ENCODE assay signal across 8 mouse cellular contexts in the genomic region with DNA sequence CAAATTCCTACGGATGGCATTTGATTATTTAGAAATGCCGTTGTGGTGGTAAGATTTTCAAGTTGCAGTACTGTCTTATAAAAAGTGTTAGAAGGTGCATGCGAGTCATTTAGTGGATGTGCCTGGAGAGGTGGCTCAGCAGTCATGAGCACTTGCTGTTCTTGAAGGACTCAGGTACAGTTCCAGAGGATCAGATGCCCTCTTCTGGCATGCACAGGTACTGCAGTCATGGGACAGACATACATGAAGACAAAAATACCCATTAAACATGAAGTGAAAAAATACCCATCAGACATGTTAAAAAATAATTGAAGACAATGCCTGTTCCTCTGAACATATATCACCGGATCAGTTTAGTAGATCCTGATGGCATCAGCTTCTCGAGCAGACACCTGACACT. TPM values are rescaled to one million over a fixed set of nuclear protein-coding genes. Genes with fewer than 3 reads are reported as not detected.
A peak's percentile ranks its signal among the peaks of the same experiment; 100 is the strongest.
DNase-seq lines count a peak whose midpoint lies in the region; ATAC-seq and TF ChIP-seq lines count a peak whose summit lies in the region.

No protein-coding gene starts in this region.

- ATAC-seq in forebrain, postnatal 0 days: no peak
- ATAC-seq in forebrain, embryonic 12.5 days (ENCODE audit: low FRiP score): no peak
- no peak for ATAC-seq in kidney, postnatal 0 days (replicated peaks; ENCODE audit: low FRiP score, low read depth)
- ATAC-seq in megakaryocyte progenitor cell, adult 5-6 weeks (replicated peaks; ENCODE audit: poor library complexity): peak; percentile 92

- H3K27ac ChIP-seq in forebrain, postnatal 0 days (ENCODE audit: low read depth, low read length): no peak overlapping the region
- no peak overlapping the region for H3K27ac ChIP-seq in forebrain, embryonic 12.5 days
- no peak overlapping the region for H3K27ac ChIP-seq in kidney, postnatal 0 days

- no peaks in the 10 kb centered on the region for H3K36me3 ChIP-seq in forebrain, postnatal 0 days (ENCODE audit: insufficient read depth)
- H3K36me3 ChIP-seq in forebrain, embryonic 12.5 days (replicated peaks): no peaks in the 10 kb centered on the region
- H3K36me3 ChIP-seq in kidney, postnatal 0 days (ENCODE audit: insufficient read depth, low read length): no peaks in the 10 kb centered on the region

- WGBS in forebrain, postnatal 0 days: 81% methylated on average over 5 of the region's 5 CpGs
- WGBS in forebrain, embryonic 12.5 days: 81% methylated on average over 5 of the region's 5 CpGs
- 81% methylated on average over 5 of the region's 5 CpGs for WGBS in kidney, postnatal 0 days

- H3K4me1 ChIP-seq in forebrain, postnatal 0 days (ENCODE audit: insufficient read depth): no peaks in the 10 kb centered on the region
- no peaks in the 10 kb centered on the region for H3K4me1 ChIP-seq in forebrain, embryonic 12.5 days
- no peaks in the 10 kb centered on the region for H3K4me1 ChIP-seq in kidney, postnatal 0 days (replicated peaks; ENCODE audit: insufficient read depth, low read length)

- TF ChIP-seq CTCF in forebrain, postnatal 0 days (IDR thresholded peaks at IDR 0.05; ENCODE audit: low read depth): peak; percentile 71
- TF ChIP-seq CTCF in kidney, postnatal 0 days (IDR thresholded peaks at IDR 0.05; ENCODE audit: low read depth): peak; percentile 70

- no peak overlapping the region for H3K4me3 ChIP-seq in forebrain, postnatal 0 days (ENCODE audit: low read depth, low read length)
- H3K4me3 ChIP-seq in forebrain, embryonic 12.5 days (replicated peaks): no peak overlapping the region
- no peak overlapping the region for H3K4me3 ChIP-seq in kidney, postnatal 0 days (replicated peaks; ENCODE audit: low read depth, low read length)

- H3K4me2 ChIP-seq in forebrain, postnatal 0 days (ENCODE audit: low read depth): no peak overlapping the region
- H3K4me2 ChIP-seq in forebrain, embryonic 12.5 days: no peak overlapping the region
- no peak overlapping the region for H3K4me2 ChIP-seq in kidney, postnatal 0 days (ENCODE audit: low read length)

- no peaks in the 10 kb centered on the region for H3K9me3 ChIP-seq in forebrain, postnatal 0 days (ENCODE audit: low read length)
- H3K9me3 ChIP-seq in forebrain, embryonic 12.5 days: no peaks in the 10 kb centered on the region
- no peaks in the 10 kb centered on the region for H3K9me3 ChIP-seq in kidney, postnatal 0 days (replicated peaks; ENCODE audit: low read length)

- H3K9ac ChIP-seq in forebrain, postnatal 0 days: no peak overlapping the region
- no peak overlapping the region for H3K9ac ChIP-seq in forebrain, embryonic 12.5 days
- H3K9ac ChIP-seq in kidney, postnatal 0 days (ENCODE audit: low read depth, low read length): no peak overlapping the region

- no peaks in the 10 kb centered on the region for H3K27me3 ChIP-seq in forebrain, postnatal 0 days (ENCODE audit: insufficient read depth, low read length)
- no peaks in the 10 kb centered on the region for H3K27me3 ChIP-seq in forebrain, embryonic 12.5 days
- no peaks in the 10 kb centered on the region for H3K27me3 ChIP-seq in kidney, postnatal 0 days (ENCODE audit: insufficient read depth, low read length)

- peak; percentile 33 for DNase-seq in forebrain, postnatal 0 days
- peak; percentile 49 for DNase-seq in urinary bladder, postnatal 14 days (ENCODE audit: low spot score)
- no peak for DNase-seq in urinary bladder, postnatal 4 days (ENCODE audit: low spot score in 2 of 2)
- DNase-seq in cerebellum, postnatal 36 days: peak; percentile 24 to 25
- DNase-seq in kidney, postnatal 0 days (ENCODE audit: low spot score): no peak
- DNase-seq in thymus, postnatal 0 days (ENCODE audit: low spot score): peak; percentile 35

RNA-seq across cellular contexts. Expression of a gene that starts 29.7 kb away (rescaled TPM):
- 110 and 161 TPM in 2 replicates for total RNA-seq in forebrain, postnatal 0 days (2014; rRNA removed)
- 35.8 and 65.6 TPM in 2 replicates for polyA plus RNA-seq in forebrain, postnatal 0 days (2015; fragmentation: Nextera tagmentation; extraction: Ambion mirVana)
- polyA plus RNA-seq in forebrain, embryonic 12.5 days (2016; fragmentation: Nextera tagmentation; extraction: Ambion mirVana): 72.0 and 74.0 TPM in 2 replicates
- 12.5 and 13.8 TPM in 2 replicates for polyA plus RNA-seq in kidney, postnatal 0 days (2015; fragmentation: Nextera tagmentation; extraction: Ambion mirVana)
- total RNA-seq in megakaryocyte progenitor cell, adult 5-6 weeks (2015): 143 and 145 TPM in 2 replicates
- 167 and 171 TPM in 2 replicates for total RNA-seq in megakaryocyte progenitor cell, adult 5-6 weeks (2017)
- 7.4 and 8.2 TPM in 2 replicates for polyA plus RNA-seq in thymus, postnatal 0 days (2015; fragmentation: Nextera tagmentation; extraction: Ambion mirVana)

Comparison
In these comparisons a context has a peak if more than half of its experiments do, and no peak if none do; other contexts are left out.
1. DNase-seq: peak in forebrain, postnatal 0 days (single experiment), urinary bladder, postnatal 14 days (single experiment), cerebellum, postnatal 36 days (2 of 2) and thymus, postnatal 0 days (single experiment); none in urinary bladder, postnatal 4 days (0 of 2) and kidney, postnatal 0 days (single experiment).